Mouse (Mus musculus): ENCODE results near the gene Pmm1. TPM values are rescaled to one million over a fixed set of nuclear protein-coding genes. Genes with fewer than 3 reads are reported as not detected.

The Pmm1 gene
- polyA plus RNA-seq, 1 experiment from 2014 or later, result 22.6 TPM

DNA sequence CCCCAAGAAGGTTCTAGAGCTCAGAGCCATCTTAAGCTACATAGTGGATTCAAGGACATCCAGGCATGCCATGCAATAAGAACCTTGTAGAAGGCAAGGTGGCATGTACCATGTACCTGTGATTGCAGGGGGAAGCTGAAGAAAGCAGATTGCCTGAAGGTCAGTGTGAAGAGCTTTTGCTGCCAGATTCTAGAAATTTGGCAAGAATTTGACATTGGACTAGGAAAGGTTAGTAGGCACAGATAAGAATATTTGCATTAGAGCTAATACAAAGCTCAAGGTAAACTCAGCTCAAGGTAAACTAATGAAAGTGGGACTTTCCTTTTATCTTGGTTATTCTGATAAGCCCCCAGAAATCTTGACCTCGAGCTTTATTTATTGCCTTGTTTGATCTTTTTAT lies 3.5 kb upstream of the Pmm1 start:
- Histone ChIP-seq H3K27ac (ENCODE audit: low read depth, low read length) (no peak overlapping the region), H3K4me1 (ENCODE audit: control insufficient read depth, insufficient read depth, low read length) (peaks cover 6% of the 10 kb centered on the region; the same call in 1 of the 2 replicates), H3K4me2 (no peak overlapping the region), H3K36me3 (ENCODE audit: control insufficient read depth, insufficient read depth, low read length) (no peaks in the 10 kb centered on the region), H3K9ac (ENCODE audit: low read depth, low read length) (no peak overlapping the region), H3K9me3 (replicated peaks; ENCODE audit: control insufficient read depth, low read length) (no peaks in the 10 kb centered on the region), H3K4me3 (ENCODE audit: low read depth, low read length) (no peak overlapping the region), H3K27me3 (ENCODE audit: control insufficient read depth, insufficient read depth, low read length) (no peaks in the 10 kb centered on the region)
- WGBS (ENCODE audit: insufficient replicate concordance), result 49% methylated on average over 1 of the region's 1 CpGs
- ATAC-seq (replicated peaks; ENCODE audit: insufficient number of reproducible peaks, low FRiP score, low TSS enrichment), result no peak

- Histone ChIP-seq H3K4me3 (ENCODE audit: low read depth, low read length) (peak overlapping the region; percentile 69), H3K27me3 (ENCODE audit: control insufficient read depth, insufficient read depth, low read length) (no peaks in the 10 kb centered on the region), H3K9ac (ENCODE audit: low read depth, low read length) (0 out of 2 replicates have a peak overlapping the region, but pooled peaks have one; percentile 12), H3K9me3 (replicated peaks; ENCODE audit: control insufficient read depth, low read length) (no peaks in the 10 kb centered on the region), H3K27ac (ENCODE audit: low read depth, low read length) (no peak overlapping the region), H3K4me1 (ENCODE audit: control insufficient read depth, insufficient read depth, low read length) (peaks cover 6% of the 10 kb centered on the region; the same call in 1 of the 2 replicates), H3K4me2 (peak overlapping the region; percentile 100), H3K36me3 (ENCODE audit: control insufficient read depth, insufficient read depth, low read length) (no peaks in the 10 kb centered on the region)
- 0% methylated on average over 7 of the region's 8 CpGs for WGBS (ENCODE audit: insufficient replicate concordance)
- ATAC-seq (replicated peaks; ENCODE audit: insufficient number of reproducible peaks, low FRiP score, low TSS enrichment), result peak; percentile 40; the same call in 1 of the 2 replicates
Observed at GRCm38 (mm10) chr15:81961078-81961451, 335 bp upstream of the Pmm1 start.

GRCm38 (mm10) chr15:81958906-81959305 lies 1.8 kb downstream of the Pmm1 start:
- H3K4me1 ChIP-seq (ENCODE audit: control insufficient read depth, insufficient read depth, low read length), result peaks cover 6% of the 10 kb centered on the region; the same call in 1 of the 2 replicates
- H3K9ac ChIP-seq (ENCODE audit: low read depth, low read length), result no peak overlapping the region
- no peak overlapping the region for H3K4me3 ChIP-seq (ENCODE audit: low read depth, low read length)
- 62% methylated on average over 3 of the region's 3 CpGs for WGBS (ENCODE audit: insufficient replicate concordance)
- H3K36me3 ChIP-seq (ENCODE audit: control insufficient read depth, insufficient read depth, low read length), result peaks cover 4% of the 10 kb centered on the region; the same call in 1 of the 2 replicates
- H3K9me3 ChIP-seq (replicated peaks; ENCODE audit: control insufficient read depth, low read length), result no peaks in the 10 kb centered on the region
- ATAC-seq (replicated peaks; ENCODE audit: insufficient number of reproducible peaks, low FRiP score, low TSS enrichment), result no peak
- no peak overlapping the region; the same call in 1 of the 2 replicates for H3K4me2 ChIP-seq
- H3K27ac ChIP-seq (ENCODE audit: low read depth, low read length), result no peak overlapping the region
- H3K27me3 ChIP-seq (ENCODE audit: control insufficient read depth, insufficient read depth, low read length), result no peaks in the 10 kb centered on the region

- H3K27ac ChIP-seq (ENCODE audit: low read depth, low read length), result no peak overlapping the region
- 78% methylated on average over 11 of the region's 11 CpGs for WGBS (ENCODE audit: insufficient replicate concordance)
- no peak for ATAC-seq (replicated peaks; ENCODE audit: insufficient number of reproducible peaks, low FRiP score, low TSS enrichment)
- peaks cover 6% of the 10 kb centered on the region; the same call in 1 of the 2 replicates for H3K4me1 ChIP-seq (ENCODE audit: control insufficient read depth, insufficient read depth, low read length)
- no peak overlapping the region for H3K4me3 ChIP-seq (ENCODE audit: low read depth, low read length)
- H3K27me3 ChIP-seq (ENCODE audit: control insufficient read depth, insufficient read depth, low read length), result no peaks in the 10 kb centered on the region
- no peaks in the 10 kb centered on the region for H3K9me3 ChIP-seq (replicated peaks; ENCODE audit: control insufficient read depth, low read length)
- H3K4me2 ChIP-seq, result no peak overlapping the region
- peaks cover 4% of the 10 kb centered on the region; the same call in 1 of the 2 replicates for H3K36me3 ChIP-seq (ENCODE audit: control insufficient read depth, insufficient read depth, low read length)
- no peak overlapping the region for H3K9ac ChIP-seq (ENCODE audit: low read depth, low read length)
Observed at GRCm38 (mm10) chr15:81957598-81957997, 3.1 kb downstream of the Pmm1 start.

GRCm38 (mm10) chr15:81956457-81956856 lies 4.3 kb downstream of the Pmm1 start:
- Histone ChIP-seq H3K9me3 (replicated peaks; ENCODE audit: control insufficient read depth, low read length) (no peaks in the 10 kb centered on the region), H3K4me2 (no peak overlapping the region), H3K27me3 (ENCODE audit: control insufficient read depth, insufficient read depth, low read length) (no peaks in the 10 kb centered on the region), H3K4me1 (ENCODE audit: control insufficient read depth, insufficient read depth, low read length) (peaks cover 6% of the 10 kb centered on the region; the same call in 1 of the 2 replicates), H3K4me3 (ENCODE audit: low read depth, low read length) (no peak overlapping the region), H3K9ac (ENCODE audit: low read depth, low read length) (no peak overlapping the region), H3K36me3 (ENCODE audit: control insufficient read depth, insufficient read depth, low read length) (peaks cover 4% of the 10 kb centered on the region; the same call in 1 of the 2 replicates), H3K27ac (ENCODE audit: low read depth, low read length) (no peak overlapping the region)
- WGBS (ENCODE audit: insufficient replicate concordance), result 58% methylated on average over 8 of the region's 8 CpGs
- ATAC-seq (replicated peaks; ENCODE audit: insufficient number of reproducible peaks, low FRiP score, low TSS enrichment), result no peak

GRCm38 (mm10) chr15:81955414-81955813 lies 5.3 kb downstream of the Pmm1 start:
- H3K4me1 ChIP-seq (ENCODE audit: control insufficient read depth, insufficient read depth, low read length), result peaks cover 5% of the 10 kb centered on the region; the same call in 1 of the 2 replicates
- WGBS (ENCODE audit: insufficient replicate concordance), result 91% methylated on average over 15 of the region's 15 CpGs
- no peak overlapping the region for H3K4me3 ChIP-seq (ENCODE audit: low read depth, low read length)
- H3K36me3 ChIP-seq (ENCODE audit: control insufficient read depth, insufficient read depth, low read length), result peaks cover 4% of the 10 kb centered on the region; the same call in 1 of the 2 replicates
- no peak overlapping the region for H3K4me2 ChIP-seq
- no peak overlapping the region for H3K27ac ChIP-seq (ENCODE audit: low read depth, low read length)
- H3K27me3 ChIP-seq (ENCODE audit: control insufficient read depth, insufficient read depth, low read length), result no peaks in the 10 kb centered on the region
- H3K9ac ChIP-seq (ENCODE audit: low read depth, low read length), result no peak overlapping the region
- no peaks in the 10 kb centered on the region for H3K9me3 ChIP-seq (replicated peaks; ENCODE audit: control insufficient read depth, low read length)
- no peak for ATAC-seq (replicated peaks; ENCODE audit: insufficient number of reproducible peaks, low FRiP score, low TSS enrichment)

- Histone ChIP-seq H3K27ac (ENCODE audit: low read depth, low read length) (no peak overlapping the region), H3K4me2 (no peak overlapping the region), H3K4me3 (ENCODE audit: low read depth, low read length) (no peak overlapping the region), H3K9me3 (replicated peaks; ENCODE audit: control insufficient read depth, low read length) (no peaks in the 10 kb centered on the region), H3K9ac (ENCODE audit: low read depth, low read length) (no peak overlapping the region), H3K4me1 (ENCODE audit: control insufficient read depth, insufficient read depth, low read length) (0 out of 2 replicates have a peak, but pooled peaks cover 1% of the 10 kb centered on the region), H3K36me3 (ENCODE audit: control insufficient read depth, insufficient read depth, low read length) (peaks cover 4% of the 10 kb centered on the region; the same call in 1 of the 2 replicates), H3K27me3 (ENCODE audit: control insufficient read depth, insufficient read depth, low read length) (no peaks in the 10 kb centered on the region)
- no peak for ATAC-seq (replicated peaks; ENCODE audit: insufficient number of reproducible peaks, low FRiP score, low TSS enrichment)
- WGBS (ENCODE audit: insufficient replicate concordance), result 88% methylated on average over 6 of the region's 6 CpGs
Observed at GRCm38 (mm10) chr15:81954716-81955115, 6.0 kb downstream of the Pmm1 start.

GRCm38 (mm10) chr15:81954151-81954583 lies 6.6 kb downstream of the Pmm1 start:
- no peak overlapping the region for H3K9ac ChIP-seq (ENCODE audit: low read depth, low read length)
- ATAC-seq (replicated peaks; ENCODE audit: insufficient number of reproducible peaks, low FRiP score, low TSS enrichment), result no peak
- H3K4me2 ChIP-seq, result no peak overlapping the region
- H3K4me3 ChIP-seq (ENCODE audit: low read depth, low read length), result no peak overlapping the region
- 95% methylated on average over 9 of the region's 9 CpGs for WGBS (ENCODE audit: insufficient replicate concordance)
- no peaks in the 10 kb centered on the region for H3K27me3 ChIP-seq (ENCODE audit: control insufficient read depth, insufficient read depth, low read length)
- H3K36me3 ChIP-seq (ENCODE audit: control insufficient read depth, insufficient read depth, low read length), result peaks cover 4% of the 10 kb centered on the region; the same call in 1 of the 2 replicates
- H3K27ac ChIP-seq (ENCODE audit: low read depth, low read length), result no peak overlapping the region
- no peaks in the 10 kb centered on the region for H3K9me3 ChIP-seq (replicated peaks; ENCODE audit: control insufficient read depth, low read length)
- no peaks in the 10 kb centered on the region for H3K4me1 ChIP-seq (ENCODE audit: control insufficient read depth, insufficient read depth, low read length)

DNA sequence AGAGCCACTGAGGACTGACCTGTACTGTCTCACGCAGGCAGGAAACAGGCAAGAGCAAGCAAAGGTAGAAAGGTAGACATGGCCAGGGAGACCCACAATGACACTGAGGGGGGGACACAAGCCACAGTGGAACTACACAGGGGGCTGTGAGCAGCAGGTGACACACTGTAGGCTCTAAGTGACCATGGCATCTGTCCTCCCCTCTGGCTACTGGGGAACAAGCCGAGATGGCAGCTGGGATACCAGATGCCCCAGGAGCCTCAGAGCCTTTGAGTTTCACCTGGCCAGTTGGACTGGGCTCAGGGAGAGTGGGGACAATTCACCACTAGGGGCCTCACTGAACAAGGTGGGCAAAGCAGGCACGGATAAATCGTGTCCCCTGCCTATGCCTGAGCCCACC lies 8.4 kb downstream of the Pmm1 start:
- Histone ChIP-seq H3K27me3 (ENCODE audit: control insufficient read depth, insufficient read depth, low read length) (no peaks in the 10 kb centered on the region), H3K9ac (ENCODE audit: low read depth, low read length) (no peak overlapping the region), H3K27ac (ENCODE audit: low read depth, low read length) (no peak overlapping the region), H3K4me2 (no peak overlapping the region), H3K9me3 (replicated peaks; ENCODE audit: control insufficient read depth, low read length) (no peaks in the 10 kb centered on the region), H3K4me3 (ENCODE audit: low read depth, low read length) (no peak overlapping the region), H3K36me3 (ENCODE audit: control insufficient read depth, insufficient read depth, low read length) (peaks cover 4% of the 10 kb centered on the region; the same call in 1 of the 2 replicates), H3K4me1 (ENCODE audit: control insufficient read depth, insufficient read depth, low read length) (no peaks in the 10 kb centered on the region)
- WGBS (ENCODE audit: insufficient replicate concordance), result 82% methylated on average over 4 of the region's 4 CpGs
- ATAC-seq (replicated peaks; ENCODE audit: insufficient number of reproducible peaks, low FRiP score, low TSS enrichment), result no peak
